Mouse (Mus musculus): ENCODE measurements at regions not wholly inside any gene's neighbourhood (a gene's known extent, or its start where the extent isn't known, plus 50 kb on each side); places are given as distances from the start of the nearest gene placed in this dataset.
"Not testable (repeated sequence)": the region's sequence is repeated elsewhere in the genome, so short reads cannot be mapped to it uniquely, and the experiment has no call there.

DNA sequence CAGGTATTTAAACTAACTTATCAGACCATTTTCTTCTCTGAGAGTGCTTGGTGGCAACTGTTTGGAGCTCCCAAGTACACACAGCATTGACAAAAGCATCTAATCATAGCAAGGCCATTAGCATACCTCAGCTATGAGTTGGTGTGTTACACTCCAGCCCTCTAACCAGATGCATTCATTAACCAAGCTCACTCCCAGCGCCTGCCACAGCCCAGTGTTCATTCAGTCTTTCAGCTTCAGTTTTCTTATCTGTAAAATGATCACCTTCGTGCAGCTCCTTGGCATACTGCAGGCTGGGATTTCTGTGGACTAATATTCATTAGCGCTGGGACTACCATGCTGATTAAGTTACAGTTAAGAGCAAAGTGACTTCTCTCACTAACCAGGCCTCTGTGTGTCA lies 611.7 kb downstream of the Fam19a2 start:
- 57% methylated on average over 3 of the region's 3 CpGs for WGBS
- DNase-seq (ENCODE audit: low spot score) (no peak), ATAC-seq (ENCODE audit: low FRiP score) (no peak)

DNA sequence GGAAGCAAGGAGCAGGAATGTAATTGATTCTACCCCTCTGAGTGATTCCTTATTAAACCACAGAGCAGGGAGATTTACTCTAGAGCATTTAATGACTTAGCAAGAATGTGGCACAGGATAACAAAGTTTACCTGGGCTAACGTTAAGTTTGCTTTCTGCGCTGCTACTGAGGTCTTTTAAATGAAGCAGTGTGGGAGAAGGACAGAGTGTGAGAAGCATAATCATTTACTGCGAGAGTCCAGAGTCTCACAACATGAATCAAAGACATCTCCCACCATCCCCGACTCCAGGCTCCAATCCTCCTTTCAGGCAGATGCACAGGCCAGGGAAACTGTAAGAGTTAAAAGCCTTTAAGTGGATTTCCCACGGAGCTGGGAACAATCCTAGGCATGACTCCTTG lies 612.1 kb downstream of the Fam19a2 start:
- Histone ChIP-seq H3K27me3 (ENCODE audit: control insufficient read depth, insufficient read depth, low read length) (no peaks in the 10 kb centered on the region), H3K9ac (no peak overlapping the region)
- WGBS = 62% methylated on average over 5 of the region's 5 CpGs

More for the DNA sequence above, 611.7 kb downstream of the Fam19a2 start:
- Histone ChIP-seq H3K9me3 (ENCODE audit: control insufficient read depth, low read length) (no peaks in the 10 kb centered on the region), H3K36me3 (replicated peaks; ENCODE audit: control insufficient read depth, insufficient read depth) (no peaks in the 10 kb centered on the region), H3K4me1 (replicated peaks; ENCODE audit: control insufficient read depth, insufficient read depth, low read length) (no peaks in the 10 kb centered on the region), H3K27me3 (ENCODE audit: control insufficient read depth, insufficient read depth, low read length) (no peaks in the 10 kb centered on the region), H3K4me2 (replicated peaks) (no peak overlapping the region), H3K9ac (no peak overlapping the region), H3K4me3 (replicated peaks; ENCODE audit: low read length) (no peak overlapping the region), H3K27ac (no peak overlapping the region)

DNA sequence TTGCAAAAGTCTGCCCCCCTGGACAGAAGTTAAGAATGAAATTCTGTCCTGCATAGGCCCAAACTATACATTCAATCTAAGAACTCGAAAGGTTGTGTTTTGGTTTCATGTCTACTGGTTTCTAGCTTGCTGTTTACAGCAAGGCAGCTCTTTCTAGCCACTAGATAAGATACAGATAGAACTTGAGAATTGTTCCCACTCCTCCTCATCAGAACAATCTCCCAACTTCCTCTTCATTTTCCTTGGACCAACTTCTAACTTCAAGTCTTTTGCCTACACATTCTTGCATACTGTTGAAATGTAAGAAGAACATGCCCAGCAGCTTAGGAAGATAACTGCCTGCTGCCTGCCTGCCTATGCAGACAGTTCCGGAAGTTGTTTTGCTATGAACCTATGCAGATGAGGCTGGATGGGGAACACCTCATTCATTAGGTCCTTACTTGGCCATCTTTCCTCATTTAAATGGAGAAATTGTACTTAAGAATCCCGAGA lies 624.9 kb downstream of the Fam19a2 start:
- 87% methylated on average over 3 of the region's 3 CpGs for WGBS
- no peak for DNase-seq (ENCODE audit: low spot score)
- H3K4me3 ChIP-seq (replicated peaks; ENCODE audit: low read length) = no peak overlapping the region
- no peaks in the 10 kb centered on the region for H3K36me3 ChIP-seq (replicated peaks; ENCODE audit: control insufficient read depth, insufficient read depth)
- no peak overlapping the region for H3K27ac ChIP-seq
- no peaks in the 10 kb centered on the region for H3K27me3 ChIP-seq (ENCODE audit: control insufficient read depth, insufficient read depth, low read length)
- H3K4me2 ChIP-seq (replicated peaks) = no peak overlapping the region
- H3K9ac ChIP-seq = no peak overlapping the region
- no peaks in the 10 kb centered on the region for H3K4me1 ChIP-seq (replicated peaks; ENCODE audit: control insufficient read depth, insufficient read depth, low read length)
- ATAC-seq (ENCODE audit: low FRiP score) = no peak
- no peaks in the 10 kb centered on the region for H3K9me3 ChIP-seq (ENCODE audit: control insufficient read depth, low read length)

More for the DNA sequence above, 612.1 kb downstream of the Fam19a2 start:
- Histone ChIP-seq H3K4me3 (replicated peaks; ENCODE audit: low read length) (no peak overlapping the region), H3K4me1 (replicated peaks; ENCODE audit: control insufficient read depth, insufficient read depth, low read length) (no peaks in the 10 kb centered on the region), H3K27ac (no peak overlapping the region), H3K9me3 (ENCODE audit: control insufficient read depth, low read length) (no peaks in the 10 kb centered on the region), H3K36me3 (replicated peaks; ENCODE audit: control insufficient read depth, insufficient read depth) (no peaks in the 10 kb centered on the region), H3K4me2 (replicated peaks) (no peak overlapping the region)
- DNase-seq (ENCODE audit: low spot score) (no peak), ATAC-seq (ENCODE audit: low FRiP score) (no peak)

DNA sequence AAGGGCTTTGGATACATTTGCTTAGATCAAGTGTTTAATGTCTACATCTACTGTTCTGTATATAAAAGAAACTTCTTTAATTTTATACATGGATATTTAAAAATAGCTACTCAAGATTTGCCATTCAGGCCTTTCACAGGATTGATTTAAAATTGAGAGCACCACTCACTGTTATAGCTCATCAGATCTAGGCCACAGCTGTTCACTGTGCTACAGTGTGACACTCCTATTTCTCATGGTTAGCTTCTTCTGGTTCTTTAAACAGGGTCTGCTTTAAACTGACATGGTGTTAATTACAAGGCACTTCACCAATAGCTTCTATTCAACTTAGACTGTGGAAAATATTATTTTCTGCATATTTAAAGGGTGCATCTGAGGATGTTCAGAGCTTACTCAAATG lies 655.3 kb downstream of the Fam19a2 start:
- H3K27ac ChIP-seq = no peak overlapping the region
- no peaks in the 10 kb centered on the region for H3K27me3 ChIP-seq (ENCODE audit: control insufficient read depth, insufficient read depth, low read length)
- H3K4me1 ChIP-seq (replicated peaks; ENCODE audit: control insufficient read depth, insufficient read depth, low read length) = no peaks in the 10 kb centered on the region

DNA sequence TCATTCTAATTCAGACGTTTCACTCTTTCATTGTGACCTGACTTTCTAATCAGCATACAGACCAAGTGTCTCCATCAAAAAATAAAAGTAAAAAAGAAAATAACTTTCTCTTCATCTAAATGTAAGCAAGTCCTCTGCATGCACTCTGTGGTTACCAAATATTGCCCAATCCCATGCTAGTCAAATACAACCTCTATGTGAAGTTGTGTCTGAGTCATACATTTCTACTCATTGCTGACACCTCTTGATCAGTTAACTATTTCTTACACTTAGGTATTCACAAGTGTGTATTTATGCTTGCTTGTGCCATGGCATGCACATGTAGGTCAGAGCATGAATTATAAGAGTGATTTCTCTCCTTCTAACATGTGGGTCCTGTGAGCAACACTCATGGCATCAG lies 666.2 kb downstream of the Fam19a2 start:
- no peak overlapping the region for H3K27ac ChIP-seq
- WGBS = 66% methylated on average over 1 of the region's 1 CpGs
- ATAC-seq (ENCODE audit: low FRiP score) (no peak), DNase-seq (ENCODE audit: low spot score) (no peak)
- H3K27me3 ChIP-seq (ENCODE audit: control insufficient read depth, insufficient read depth, low read length) = no peaks in the 10 kb centered on the region
- H3K4me1 ChIP-seq (replicated peaks; ENCODE audit: control insufficient read depth, insufficient read depth, low read length) = no peaks in the 10 kb centered on the region
- H3K4me3 ChIP-seq (replicated peaks; ENCODE audit: low read length) = no peak overlapping the region
- H3K36me3 ChIP-seq (replicated peaks; ENCODE audit: control insufficient read depth, insufficient read depth) = no peaks in the 10 kb centered on the region
- H3K9ac ChIP-seq = no peak overlapping the region
- no peak overlapping the region for H3K4me2 ChIP-seq (replicated peaks)
- H3K9me3 ChIP-seq (ENCODE audit: control insufficient read depth, low read length) = no peaks in the 10 kb centered on the region

More for the DNA sequence above, 655.3 kb downstream of the Fam19a2 start:
- H3K9me3 ChIP-seq (ENCODE audit: control insufficient read depth, low read length) = no peaks in the 10 kb centered on the region
- ATAC-seq (ENCODE audit: low FRiP score) = no peak
- H3K4me3 ChIP-seq (replicated peaks; ENCODE audit: low read length) = no peak overlapping the region
- no peak overlapping the region for H3K4me2 ChIP-seq (replicated peaks)
- DNase-seq (ENCODE audit: low spot score) = no peak
- H3K36me3 ChIP-seq (replicated peaks; ENCODE audit: control insufficient read depth, insufficient read depth) = no peaks in the 10 kb centered on the region
- no peak overlapping the region for H3K9ac ChIP-seq

DNA sequence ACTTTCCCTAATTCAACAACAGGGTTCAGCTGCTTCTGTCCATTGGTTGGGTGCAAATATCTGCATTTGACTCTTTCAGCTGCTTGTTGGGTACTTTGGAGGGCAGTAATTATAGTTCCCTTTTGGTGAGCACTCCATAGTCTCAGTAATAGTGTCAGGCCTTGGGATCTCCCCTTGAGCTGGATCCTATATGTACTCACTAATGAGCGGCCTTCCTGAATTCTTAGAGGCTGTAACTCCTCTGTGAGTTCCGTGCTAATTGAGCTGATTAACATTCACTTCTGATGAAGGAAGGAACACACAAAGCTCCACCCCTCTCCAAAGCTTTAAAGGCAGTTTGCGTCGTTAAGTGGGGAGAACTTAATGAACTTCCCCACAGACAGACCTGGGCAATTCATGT lies 674.9 kb downstream of the Fam19a2 start:
- H3K4me3 ChIP-seq (replicated peaks; ENCODE audit: low read length); H3K9me3 ChIP-seq (ENCODE audit: control insufficient read depth, low read length); H3K4me1 ChIP-seq (replicated peaks; ENCODE audit: control insufficient read depth, insufficient read depth, low read length); DNase-seq (ENCODE audit: low spot score); H3K36me3 ChIP-seq (replicated peaks; ENCODE audit: control insufficient read depth, insufficient read depth); H3K4me2 ChIP-seq (replicated peaks); H3K9ac ChIP-seq; ATAC-seq (ENCODE audit: low FRiP score); H3K27ac ChIP-seq; H3K27me3 ChIP-seq (ENCODE audit: control insufficient read depth, insufficient read depth, low read length): not testable (repeated sequence)
- WGBS = 88% methylated on average over 4 of the region's 4 CpGs

All from hindbrain, embryonic 14.5 days (tissue).